Mouse (Mus musculus): ENCODE measurements around the gene Eepd1.

Eepd1 gene

GRCm38 (mm10) chr9:25535487-25535886 lies 54.1 kb downstream of the Eepd1 start:
- in situ Hi-C loops (cut with MseI, MboI): no loop called here

DNA sequence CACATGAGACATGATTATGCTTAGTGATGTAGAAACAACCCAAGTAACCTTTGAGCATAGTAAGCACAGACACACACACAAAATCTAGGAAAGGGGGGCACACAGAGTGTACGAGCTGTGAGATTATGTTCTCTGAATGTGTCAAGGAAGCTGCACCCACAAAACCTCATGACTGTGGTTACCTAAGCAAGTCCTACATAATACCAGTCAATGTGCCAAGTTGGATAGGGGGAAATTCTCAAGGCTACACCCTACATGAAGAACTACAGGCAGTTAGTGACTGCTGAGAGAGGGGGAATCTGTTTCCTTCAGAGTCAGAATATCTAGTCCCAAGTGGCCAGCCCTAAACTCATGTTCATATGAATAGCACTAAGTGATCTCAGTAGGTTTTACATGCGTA lies 58.1 kb downstream of the Eepd1 start:
- in situ Hi-C loops (cut with MseI, MboI): no loop called here

DNA sequence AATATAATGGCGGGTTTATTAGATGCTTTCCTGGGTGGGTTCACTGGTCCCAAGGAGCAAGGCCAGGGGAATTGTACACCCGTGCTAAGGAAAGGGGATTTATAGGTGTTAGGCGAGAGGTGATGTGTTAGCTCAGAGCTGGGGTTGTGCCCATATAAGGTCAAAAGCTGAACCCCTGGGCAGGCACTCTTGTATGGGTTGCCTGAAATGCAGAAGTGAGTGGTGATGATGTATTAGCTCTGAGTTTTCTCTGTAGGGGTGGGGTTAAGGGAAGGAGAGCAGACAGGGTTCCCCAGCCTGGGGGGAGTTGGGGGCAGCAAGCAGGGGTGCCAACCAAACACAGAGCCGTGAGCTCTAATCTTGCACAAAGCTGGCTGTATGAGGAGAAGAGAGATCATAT lies 60.0 kb downstream of the Eepd1 start:
- in situ Hi-C loops (cut with MseI, MboI): no loop called here

GRCm38 (mm10) chr9:25545212-25545611 lies 63.9 kb downstream of the Eepd1 start:
- in situ Hi-C loops (cut with MseI, MboI): no loop called here

- in situ Hi-C loops (cut with MseI, MboI): no loop called here
Measured at GRCm38 (mm10) chr9:25549130-25550060, 68.0 kb downstream of the Eepd1 start.

DNA sequence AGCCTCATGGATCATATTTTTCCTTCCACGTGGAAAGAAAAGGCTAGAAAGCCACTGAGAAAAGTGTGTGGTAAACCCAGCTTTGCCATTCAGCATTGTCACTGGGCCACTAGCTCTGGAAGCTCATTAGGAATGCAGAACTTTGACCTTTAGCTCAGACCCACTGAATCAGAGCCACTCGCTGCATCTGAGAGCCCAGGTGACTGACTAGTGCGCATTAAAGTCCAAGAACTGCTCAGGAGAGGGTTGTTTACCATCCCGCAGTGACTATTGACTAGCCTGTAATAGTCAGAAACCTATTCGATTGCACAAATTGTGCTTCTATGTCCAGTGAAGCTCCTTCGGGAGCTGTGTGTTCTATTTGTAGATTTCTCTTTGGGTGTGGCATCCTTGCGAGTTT lies 68.8 kb downstream of the Eepd1 start:
- in situ Hi-C loops (cut with MseI, MboI): no loop called here

- in situ Hi-C loops (cut with MseI, MboI): no loop called here
Measured at GRCm38 (mm10) chr9:25552532-25552931, 71.2 kb downstream of the Eepd1 start.

- in situ Hi-C loops (cut with MseI, MboI): no loop called here
Measured at GRCm38 (mm10) chr9:25554246-25554803, 73.0 kb downstream of the Eepd1 start.

- in situ Hi-C loops (cut with MseI, MboI): no loop called here
Measured at GRCm38 (mm10) chr9:25555261-25555660, 73.9 kb downstream of the Eepd1 start.

DNA sequence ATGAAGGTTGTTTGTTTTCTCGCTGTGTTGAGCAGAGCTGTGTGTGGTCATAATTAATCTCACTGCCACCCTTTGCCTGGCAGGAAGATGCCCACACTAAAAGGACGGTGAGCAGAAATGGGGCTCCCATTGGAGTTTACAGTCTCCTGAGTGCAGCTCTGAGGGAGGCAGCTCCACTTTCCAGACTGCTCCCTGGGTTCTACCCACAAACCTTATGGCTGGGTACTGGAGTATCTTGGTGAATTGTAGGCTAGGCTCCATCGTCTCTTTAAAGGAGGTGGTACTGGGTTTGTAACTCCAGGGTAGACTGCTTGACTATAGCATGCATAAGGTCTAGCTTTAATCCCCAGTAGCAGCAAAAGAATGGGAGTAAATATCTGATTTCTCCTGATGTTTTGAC lies 74.7 kb downstream of the Eepd1 start:
- in situ Hi-C loops (cut with MseI, MboI): no loop called here

DNA sequence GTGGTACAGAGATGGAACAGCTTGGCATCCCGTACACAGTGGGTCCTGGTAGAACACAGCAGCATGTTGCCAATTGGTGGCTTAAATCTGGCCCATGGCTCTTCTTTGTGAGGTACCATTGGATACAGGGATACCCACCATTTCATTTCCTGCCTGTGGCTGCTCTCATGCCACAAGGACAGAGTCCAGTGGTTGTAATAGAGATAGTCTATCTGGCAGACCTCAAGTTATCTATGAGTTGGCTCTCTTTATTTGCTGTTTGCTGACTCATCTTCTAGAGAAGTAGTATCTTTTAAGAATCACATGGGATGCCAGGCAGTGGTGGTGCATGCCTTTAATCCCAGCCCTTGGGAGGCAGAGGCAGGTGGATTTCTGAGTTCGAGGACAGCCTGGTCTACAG lies 76.0 kb downstream of the Eepd1 start:
- in situ Hi-C loops (cut with MseI, MboI): no loop called here

DNA sequence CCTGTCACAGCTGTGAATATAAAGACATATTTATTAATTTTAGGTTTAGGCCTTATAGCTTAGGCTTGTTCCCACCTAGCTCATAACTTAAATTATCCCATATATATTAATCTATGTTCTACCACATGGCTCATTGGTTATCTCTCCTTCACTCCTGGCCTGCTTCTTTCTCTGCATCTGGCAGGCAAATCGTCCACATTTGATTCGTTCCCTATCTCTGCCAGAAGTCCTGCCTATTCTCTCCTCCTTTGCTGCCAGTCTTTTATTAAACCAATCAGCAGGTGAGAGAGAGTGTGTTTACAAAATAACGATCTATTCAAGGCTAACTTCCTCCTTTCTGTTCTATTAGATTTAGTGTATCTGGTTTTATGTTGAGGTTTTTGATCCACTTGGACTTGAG lies 77.5 kb downstream of the Eepd1 start:
- in situ Hi-C loops (cut with MseI, MboI): no loop called here

- in situ Hi-C loops (cut with MseI, MboI): no loop called here
Measured at GRCm38 (mm10) chr9:25560016-25560758, 78.8 kb downstream of the Eepd1 start.

DNA sequence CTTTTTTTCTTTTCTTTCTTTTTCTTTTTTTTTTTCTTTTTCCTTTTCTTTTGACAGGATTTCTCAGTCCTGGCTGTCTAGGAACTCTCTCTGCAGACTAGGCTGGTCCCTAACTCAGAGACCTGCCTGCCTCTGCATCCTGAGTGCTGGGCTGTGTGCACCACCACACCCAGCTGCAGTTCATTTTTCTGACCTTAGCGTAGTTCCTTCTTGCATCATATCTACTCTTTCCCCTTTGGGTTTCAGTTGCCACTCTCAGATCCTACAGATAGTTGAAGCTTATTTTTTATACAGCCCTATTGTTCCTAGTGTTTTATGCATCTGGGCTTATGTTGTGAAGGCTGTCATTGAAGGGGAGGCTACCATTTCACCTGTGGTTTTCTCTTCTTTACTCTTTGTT lies 79.8 kb downstream of the Eepd1 start:
- in situ Hi-C loops (cut with MseI, MboI): no loop called here

DNA sequence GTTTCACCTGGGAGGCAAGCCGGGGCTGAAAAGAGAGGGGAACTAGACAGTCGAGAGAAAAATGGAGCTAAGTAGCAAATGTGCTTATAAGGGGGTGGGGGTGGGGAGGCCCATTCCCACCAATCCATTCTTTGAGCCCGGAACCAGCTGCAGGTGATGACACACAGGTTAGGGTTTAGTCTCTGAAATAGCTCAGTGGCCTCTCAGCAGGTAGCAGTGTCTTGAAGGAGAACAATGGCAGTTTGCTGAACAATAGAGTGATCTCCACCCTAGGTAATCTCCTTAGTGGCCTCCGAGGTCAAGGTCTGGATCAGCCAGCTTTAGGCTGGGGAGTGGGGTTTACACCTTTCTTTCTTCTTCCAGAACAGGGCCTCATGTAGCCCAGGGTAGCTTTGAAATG lies 82.5 kb downstream of the Eepd1 start:
- in situ Hi-C loops (cut with MseI, MboI): no loop called here

GRCm38 (mm10) chr9:25567071-25567470 lies 85.7 kb downstream of the Eepd1 start:
- in situ Hi-C loops (cut with MseI, MboI): no loop called here

DNA sequence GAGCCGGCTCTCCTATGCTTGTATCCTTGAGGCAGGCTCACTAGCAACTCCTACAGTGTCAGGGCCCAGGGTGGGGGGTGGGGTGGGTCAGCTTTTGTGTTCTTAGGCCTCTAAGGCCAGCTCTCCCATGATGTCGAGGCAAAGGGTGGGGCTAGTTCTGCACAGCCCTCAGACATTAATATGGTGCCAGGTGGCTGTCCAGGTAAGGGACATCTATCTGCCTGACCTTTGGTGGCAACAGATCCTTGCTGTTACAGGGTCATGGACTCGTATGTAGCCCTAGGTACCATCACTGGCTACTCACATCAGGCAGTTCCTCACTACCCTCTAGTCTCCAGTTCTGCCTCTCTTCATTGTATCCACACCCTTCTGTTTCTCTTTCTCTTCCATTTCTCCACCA lies 87.4 kb downstream of the Eepd1 start:
- in situ Hi-C loops (cut with MseI, MboI): no loop called here

GRCm38 (mm10) chr9:25570011-25570410 lies 88.7 kb downstream of the Eepd1 start:
- in situ Hi-C loops (cut with MseI, MboI): no loop called here

DNA sequence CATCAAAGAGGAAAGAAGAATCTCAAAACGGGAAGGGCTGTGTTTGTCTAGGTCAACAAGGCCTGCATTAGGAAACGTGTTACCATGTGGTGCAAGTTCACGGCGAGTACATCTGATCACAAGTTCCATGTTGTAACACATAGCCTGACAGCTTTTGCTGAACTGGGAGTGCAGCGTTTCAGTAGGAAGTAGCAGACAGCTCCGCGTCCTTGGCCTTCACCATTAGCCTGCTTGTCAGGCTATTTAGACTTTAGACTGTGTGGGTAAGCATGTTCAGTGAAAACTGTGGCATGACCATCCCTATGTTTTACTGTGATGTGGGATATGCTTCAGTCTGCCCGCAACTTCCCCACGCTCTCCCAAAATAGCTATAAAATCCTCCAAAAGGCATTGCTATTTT lies 89.1 kb downstream of the Eepd1 start:
- in situ Hi-C loops (cut with MseI, MboI): no loop called here

- in situ Hi-C loops (cut with MseI, MboI): no loop called here
Measured at GRCm38 (mm10) chr9:25571381-25571780, 90.0 kb downstream of the Eepd1 start.

- in situ Hi-C loops (cut with MseI, MboI): no loop called here
Measured at GRCm38 (mm10) chr9:25573753-25574152, 92.4 kb downstream of the Eepd1 start.

GRCm38 (mm10) chr9:25574186-25574585 lies 92.8 kb downstream of the Eepd1 start:
- in situ Hi-C loops (cut with MseI, MboI): no loop called here

Measured in mouse trophoblast stem cell (cell line).